In the genomic region with DNA sequence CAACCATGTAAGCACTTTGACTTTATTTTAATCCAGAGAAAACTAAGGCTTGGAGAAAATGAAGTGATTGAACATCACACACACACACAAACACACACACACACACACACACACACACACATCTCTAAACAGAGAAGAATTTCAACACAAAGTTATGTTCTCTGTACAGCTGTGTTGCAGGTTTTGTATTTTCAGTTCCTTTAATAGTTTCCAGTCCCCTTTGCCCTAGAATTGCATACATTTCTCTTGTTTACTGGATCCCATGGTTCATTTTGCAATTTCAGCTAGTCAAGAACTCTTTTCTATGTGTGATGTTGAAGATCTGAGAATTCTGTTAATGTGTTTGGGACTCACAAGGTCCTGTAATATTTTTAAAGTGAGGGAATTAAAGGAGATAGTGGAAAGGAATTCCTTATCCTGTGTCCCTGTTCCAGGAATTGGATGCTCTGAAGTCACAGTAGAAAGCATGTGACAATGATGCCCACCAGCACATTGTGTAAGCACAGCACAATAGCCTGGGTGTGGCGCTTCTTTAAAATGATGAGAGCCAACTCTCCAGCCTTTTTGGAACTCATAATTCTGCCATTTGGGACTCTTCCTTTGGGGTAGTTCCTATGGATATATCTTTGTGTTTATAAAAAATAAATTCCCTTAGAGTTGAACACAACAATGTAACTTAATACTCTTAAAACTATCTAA, we compare ENCODE assay signal across 27 mouse cellular contexts. TPM values are rescaled to one million over a fixed set of nuclear protein-coding genes. Genes with fewer than 3 reads are reported as not detected.
A peak's percentile ranks its signal among the peaks of the same experiment; 100 is the strongest.
DNase-seq lines count a peak whose midpoint lies in the region; ATAC-seq and TF ChIP-seq lines count a peak whose summit lies in the region.
"Had no signal": no experiment of that assay in that cellular context is flagged by ENCODE, and none has a peak within 500 bp of the region (broad histone marks: within the 10 kb centered on the region; RNA-seq: fewer than 3 reads in every experiment).

No protein-coding gene starts in this region.

- TF ChIP-seq CTCF in liver, adult 2 months (IDR thresholded peaks at IDR 0.05; ENCODE audit: low read depth, low read length), result no peak
- no peak for TF ChIP-seq CTCF in bone marrow macrophage, adult 2 months (IDR thresholded peaks at IDR 0.05; ENCODE audit: low read depth, low read length)

- H3K4me1 ChIP-seq in liver, adult 2 months (ENCODE audit: control insufficient read depth, insufficient read depth, low read length), result no peaks in the 10 kb centered on the region; the same call in 1 of the 2 replicates
- no peaks in the 10 kb centered on the region for H3K4me1 ChIP-seq in liver, embryonic 12.5 days
- peaks cover 31% of the 10 kb centered on the region for H3K4me1 ChIP-seq in bone marrow macrophage, adult 2 months (ENCODE audit: control insufficient read depth, insufficient read depth, low read length)
- H3K4me1 ChIP-seq: embryonic facial prominence, embryonic 15.5 days; forebrain, embryonic 10.5 days; heart, embryonic 12.5 days; hindbrain, embryonic 15.5 days had no signal

- H3K4me2 ChIP-seq in liver, embryonic 12.5 days, result no peak overlapping the region
- H3K4me2 ChIP-seq: embryonic facial prominence, embryonic 15.5 days; heart, embryonic 12.5 days; hindbrain, embryonic 15.5 days had no signal

- peak; percentile 33 for DNase-seq in liver, adult 2 months (ENCODE audit: extremely low read depth, low read depth, low spot score)
- DNase-seq in A20 (ENCODE audit: low read depth, low spot score), result peak; percentile 18
- DNase-seq in frontal cortex, postnatal 10 days (ENCODE audit: low spot score in 2 of 2), result no peak
- no peak for DNase-seq in gastrocnemius, postnatal 36 days
- DNase-seq in retina, postnatal 1 day, result no peak
- DNase-seq: adrenal gland, postnatal 10 days; cerebellum, adult 18-20 months; cerebellum, postnatal 10 days; embryo, embryonic 11 days; heart, postnatal 36 days had no signal

- no peaks in the 10 kb centered on the region for H3K27me3 ChIP-seq in liver, adult 2 months (ENCODE audit: control insufficient read depth, insufficient read depth, low read length)
- H3K27me3 ChIP-seq in liver, embryonic 12.5 days (replicated peaks), result no peaks in the 10 kb centered on the region
- H3K27me3 ChIP-seq: embryonic facial prominence, embryonic 15.5 days; heart, embryonic 12.5 days; hindbrain, embryonic 15.5 days had no signal

- no peak for TF ChIP-seq POLR2A in liver, adult 2 months (IDR thresholded peaks at IDR 0.05; ENCODE audit: extremely low read depth, insufficient read depth, low read length)
- TF ChIP-seq POLR2A in bone marrow macrophage, adult 2 months (IDR thresholded peaks at IDR 0.05; ENCODE audit: borderline replicate concordance, low read depth, low read length), result no peak

- WGBS in liver, adult 2 months, result 90% methylated on average over 1 of the region's 1 CpGs
- 86% methylated on average over 1 of the region's 1 CpGs for WGBS in liver, embryonic 12.5 days (ENCODE audit: insufficient replicate concordance)
- WGBS in macrophage (ENCODE audit: missing documents), result 42% methylated on average over 1 of the region's 1 CpGs

- H3K36me3 ChIP-seq in liver, adult 2 months (ENCODE audit: control insufficient read depth, insufficient read depth, low read length), result no peaks in the 10 kb centered on the region; the same call in 1 of the 2 replicates
- H3K36me3 ChIP-seq in liver, embryonic 12.5 days, result no peaks in the 10 kb centered on the region
- H3K36me3 ChIP-seq in macrophage (ENCODE audit: inconsistent target), result no peaks in the 10 kb centered on the region
- H3K36me3 ChIP-seq: embryonic facial prominence, embryonic 15.5 days; heart, embryonic 12.5 days had no signal

- no peak for ATAC-seq in liver, embryonic 12.5 days
- ATAC-seq: forebrain, embryonic 14.5 days had no signal

- no peaks in the 10 kb centered on the region for H3K9me3 ChIP-seq in liver, embryonic 12.5 days (replicated peaks)
- H3K9me3 ChIP-seq: embryonic facial prominence, embryonic 15.5 days; forebrain, embryonic 10.5 days; G1E; heart, embryonic 12.5 days; hindbrain, embryonic 15.5 days had no signal

- no peak overlapping the region for H3K4me3 ChIP-seq in liver, adult 2 months (ENCODE audit: insufficient read depth, low read depth, low read length)
- H3K4me3 ChIP-seq in liver, embryonic 12.5 days, result no peak overlapping the region
- H3K4me3 ChIP-seq in bone marrow macrophage, adult 2 months (ENCODE audit: insufficient read depth, low read length), result no peak overlapping the region
- H3K4me3 ChIP-seq in macrophage (ENCODE audit: inconsistent target), result no peak overlapping the region
- H3K4me3 ChIP-seq: embryonic facial prominence, embryonic 15.5 days; erythroblast, embryonic 14.5 days; forebrain, embryonic 10.5 days; heart, embryonic 12.5 days; hindbrain, embryonic 15.5 days had no signal

- no peaks in the 10 kb centered on the region for H3K79me2 ChIP-seq in liver, adult 2 months (ENCODE audit: control insufficient read depth, insufficient read depth, low read length)
- no peaks in the 10 kb centered on the region for H3K79me2 ChIP-seq in macrophage (ENCODE audit: inconsistent target)

- H3K9ac ChIP-seq in liver, adult 2 months (ENCODE audit: low read depth, low read length), result no peak overlapping the region
- H3K9ac ChIP-seq in liver, embryonic 12.5 days, result no peak overlapping the region
- H3K9ac ChIP-seq: embryonic facial prominence, embryonic 15.5 days; heart, embryonic 12.5 days; hindbrain, embryonic 15.5 days had no signal

- no peak overlapping the region for H3K27ac ChIP-seq in liver, adult 2 months (replicated peaks; ENCODE audit: insufficient read depth, low read depth, low read length)
- no peak overlapping the region for H3K27ac ChIP-seq in liver, embryonic 12.5 days
- H3K27ac ChIP-seq in bone marrow macrophage, adult 2 months (ENCODE audit: insufficient read depth, low read depth, low read length), result peak overlapping the region; percentile 91
- peak overlapping the region; percentile 65 for H3K27ac ChIP-seq in macrophage
- H3K27ac ChIP-seq: embryonic facial prominence, embryonic 15.5 days; forebrain, embryonic 10.5 days; hindbrain, embryonic 15.5 days had no signal

- intact Hi-C loops in gastrocnemius, postnatal 36 days (cut with DNase I), result no loop called here

RNA-seq across cellular contexts. Expression of a gene that starts 14.3 kb away (rescaled TPM):
- 0.18 TPM in 1 of 2 replicates, not detected in the other for total RNA-seq in liver, adult 2 months (2014; rRNA removed)
- not detected in 2 replicates for polyA plus RNA-seq in liver, adult 2 months (2012; rRNA removed)
- polyA plus RNA-seq in liver, embryonic 12.5 days (2016; fragmentation: Nextera tagmentation; extraction: Ambion mirVana), result 0.29 and 0.43 TPM in 2 replicates
- polyA plus RNA-seq in bone marrow macrophage, adult 2 months (2012; ENCODE audit: insufficient read depth, insufficient read length, missing spikeins), result not detected in 2 replicates
- total RNA-seq in macrophage (2018; cell fraction: chromatin; rRNA removed), result 1 to 10 TPM in 2 of 26 experiments, under 1 TPM in 2, not detected in 22; 0.88 to 1.4 (median 1.1) TPM
- total RNA-seq in macrophage (2018; cell fraction: cytosol; rRNA removed), result 1 to 10 TPM in 8 of 26 experiments, under 1 TPM in 16, not detected in 2; 0.17 to 1.7 (median 0.83) TPM
- 1 to 10 TPM in 2 of 26 experiments, under 1 TPM in 7, not detected in 17; 0.55 to 1.5 (median 0.75) TPM for total RNA-seq in macrophage (2018; cell fraction: nucleus; rRNA removed)
- 0.47 TPM in 1 of 3 replicates, not detected in the others for polyA plus RNA-seq in macrophage (2018)
- total RNA-seq in gastrocnemius, postnatal 36 days (2021), result under 1 TPM in 1 of 2 experiments, not detected in 1; 0.42 TPM

RNA-seq across cellular contexts. Expression of a gene that starts 15.0 kb away (rescaled TPM):
- total RNA-seq in liver, adult 2 months (2014; rRNA removed), result 60.3 and 68.1 TPM in 2 replicates
- 9.8 and 10.2 TPM in 2 replicates for polyA plus RNA-seq in liver, adult 2 months (2012; rRNA removed)
- polyA plus RNA-seq in liver, embryonic 12.5 days (2016; fragmentation: Nextera tagmentation; extraction: Ambion mirVana), result 38.0 and 38.7 TPM in 2 replicates
- polyA plus RNA-seq in bone marrow macrophage, adult 2 months (2012; ENCODE audit: insufficient read depth, insufficient read length, missing spikeins), result 60.5 and 64.8 TPM in 2 replicates
- 10 to 100 TPM; 17.4 to 79.7 (median 28.8) TPM for total RNA-seq in macrophage (2018; cell fraction: chromatin; rRNA removed)
- total RNA-seq in macrophage (2018; cell fraction: cytosol; rRNA removed), result 100 to 1,000 TPM in 10 of 26 experiments, 10 to 100 TPM in 16; 38.8 to 182 (median 67.3) TPM
- total RNA-seq in macrophage (2018; cell fraction: nucleus; rRNA removed), result 100 to 1,000 TPM in 2 of 26 experiments, 10 to 100 TPM in 24; 35.5 to 134 (median 63.4) TPM
- 50.3 to 101 TPM (median 75.4 TPM) in 3 replicates for polyA plus RNA-seq in macrophage (2018)
- 10 to 100 TPM; 43.9 to 50.4 TPM for total RNA-seq in gastrocnemius, postnatal 36 days (2021)

RNA-seq across cellular contexts. Expression of a gene that starts 16.1 kb away (rescaled TPM):
- total RNA-seq in liver, adult 2 months (2014; rRNA removed), result not detected in 2 replicates
- polyA plus RNA-seq in liver, adult 2 months (2012; rRNA removed), result not detected in 2 replicates
- polyA plus RNA-seq in liver, embryonic 12.5 days (2016; fragmentation: Nextera tagmentation; extraction: Ambion mirVana), result not detected in 2 replicates
- polyA plus RNA-seq in bone marrow macrophage, adult 2 months (2012; ENCODE audit: insufficient read depth, insufficient read length, missing spikeins), result not detected in 2 replicates
- total RNA-seq in macrophage (2018; cell fraction: chromatin; rRNA removed), result not detected
- total RNA-seq in macrophage (2018; cell fraction: cytosol; rRNA removed), result not detected
- total RNA-seq in macrophage (2018; cell fraction: nucleus; rRNA removed), result under 1 TPM in 1 of 26 experiments, not detected in 25; 0.89 TPM
- polyA plus RNA-seq in macrophage (2018), result not detected in 3 replicates
- total RNA-seq in gastrocnemius, postnatal 36 days (2021), result not detected
- total RNA-seq: adrenal gland, postnatal 10 days; adrenal gland, postnatal 4 days; G1E; gastrocnemius, adult 8-10 months; gastrocnemius, postnatal 4 days; heart, adult 8-10 months; heart, postnatal 36 days had no signal
- polyA plus RNA-seq: embryonic facial prominence, embryonic 11.5 days; embryonic facial prominence, embryonic 15.5 days; erythroblast, embryonic 14.5 days; forebrain, embryonic 10.5 days; forebrain, embryonic 14.5 days; G1E; heart, embryonic 12.5 days; heart, embryonic 16.5 days; hindbrain, embryonic 11.5 days; hindbrain, embryonic 15.5 days had no signal

RNA-seq across cellular contexts. Expression of a gene that starts 23.6 kb away (rescaled TPM):
- total RNA-seq in liver, adult 2 months (2014; rRNA removed), result not detected in 2 replicates
- not detected in 2 replicates for polyA plus RNA-seq in liver, adult 2 months (2012; rRNA removed)
- polyA plus RNA-seq in liver, embryonic 12.5 days (2016; fragmentation: Nextera tagmentation; extraction: Ambion mirVana), result not detected in 2 replicates
- polyA plus RNA-seq in bone marrow macrophage, adult 2 months (2012; ENCODE audit: insufficient read depth, insufficient read length, missing spikeins), result not detected in 2 replicates
- 1 to 10 TPM in 1 of 26 experiments, not detected in 25; 3.8 TPM for total RNA-seq in macrophage (2018; cell fraction: chromatin; rRNA removed)
- 1 to 10 TPM in 1 of 26 experiments, under 1 TPM in 6, not detected in 19; 0.10 to 2.6 (median 0.24) TPM for total RNA-seq in macrophage (2018; cell fraction: cytosol; rRNA removed)
- 10 to 100 TPM in 1 of 26 experiments, 1 to 10 TPM in 3, not detected in 22; 1.1 to 14.6 (median 3.2) TPM for total RNA-seq in macrophage (2018; cell fraction: nucleus; rRNA removed)
- not detected in 3 replicates for polyA plus RNA-seq in macrophage (2018)
- total RNA-seq in gastrocnemius, postnatal 36 days (2021), result not detected
- total RNA-seq: adrenal gland, postnatal 10 days; adrenal gland, postnatal 4 days; G1E; gastrocnemius, adult 8-10 months; gastrocnemius, postnatal 4 days; heart, adult 8-10 months; heart, postnatal 36 days had no signal
- polyA plus RNA-seq: embryonic facial prominence, embryonic 11.5 days; embryonic facial prominence, embryonic 15.5 days; erythroblast, embryonic 14.5 days; forebrain, embryonic 10.5 days; forebrain, embryonic 14.5 days; G1E; heart, embryonic 12.5 days; heart, embryonic 16.5 days; hindbrain, embryonic 11.5 days; hindbrain, embryonic 15.5 days had no signal

RNA-seq across cellular contexts. Expression of a gene that starts 30.6 kb away (rescaled TPM):
- not detected in 2 replicates for total RNA-seq in liver, adult 2 months (2014; rRNA removed)
- not detected in 2 replicates for polyA plus RNA-seq in liver, adult 2 months (2012; rRNA removed)
- not detected in 2 replicates for polyA plus RNA-seq in liver, embryonic 12.5 days (2016; fragmentation: Nextera tagmentation; extraction: Ambion mirVana)
- polyA plus RNA-seq in bone marrow macrophage, adult 2 months (2012; ENCODE audit: insufficient read depth, insufficient read length, missing spikeins), result not detected in 2 replicates
- total RNA-seq in macrophage (2018; cell fraction: chromatin; rRNA removed), result not detected
- total RNA-seq in macrophage (2018; cell fraction: cytosol; rRNA removed), result not detected
- total RNA-seq in macrophage (2018; cell fraction: nucleus; rRNA removed), result not detected
- not detected in 3 replicates for polyA plus RNA-seq in macrophage (2018)
- not detected for total RNA-seq in gastrocnemius, postnatal 36 days (2021)
- total RNA-seq: adrenal gland, postnatal 10 days; adrenal gland, postnatal 4 days; G1E; gastrocnemius, adult 8-10 months; gastrocnemius, postnatal 4 days; heart, adult 8-10 months; heart, postnatal 36 days had no signal
- polyA plus RNA-seq: embryonic facial prominence, embryonic 11.5 days; embryonic facial prominence, embryonic 15.5 days; erythroblast, embryonic 14.5 days; forebrain, embryonic 10.5 days; forebrain, embryonic 14.5 days; G1E; heart, embryonic 12.5 days; heart, embryonic 16.5 days; hindbrain, embryonic 11.5 days; hindbrain, embryonic 15.5 days had no signal

Comparison
In these comparisons a context has a peak if more than half of its experiments do, and no peak if none do; other contexts are left out.
1. DNase-seq: peak in liver, adult 2 months (single experiment) and A20 (single experiment); none in frontal cortex, postnatal 10 days (0 of 2), gastrocnemius, postnatal 36 days (0 of 2) and retina, postnatal 1 day (single experiment).
2. H3K27ac ChIP-seq: peak in bone marrow macrophage, adult 2 months (single experiment) and macrophage (single experiment); none in liver, adult 2 months (single experiment) and liver, embryonic 12.5 days (single experiment).